Mouse (Mus musculus): ENCODE measurements around the gene Cacna1d. TPM values are rescaled to one million over a fixed set of nuclear protein-coding genes. Genes with fewer than 3 reads are reported as not detected.
A peak's percentile ranks its signal among the peaks of the same experiment; 100 is the strongest.

Gene Cacna1d
- polyA plus RNA-seq, 1 experiment from 2014 or later = 3.0 TPM

- WGBS = 59% methylated on average over 7 of the region's 7 CpGs
- Histone ChIP-seq H3K4me2 (ENCODE audit: low read length) (no peak overlapping the region), H3K27me3 (ENCODE audit: insufficient read depth, low read length) (no peaks in the 10 kb centered on the region), H3K9ac (ENCODE audit: low read depth, low read length) (no peak overlapping the region), H3K9me3 (replicated peaks; ENCODE audit: low read length) (no peaks in the 10 kb centered on the region), H3K4me3 (replicated peaks; ENCODE audit: low read depth, low read length) (no peak overlapping the region), H3K27ac (no peak overlapping the region), H3K36me3 (ENCODE audit: insufficient read depth, low read length) (no peaks in the 10 kb centered on the region), H3K4me1 (replicated peaks; ENCODE audit: insufficient read depth, low read length) (no peaks in the 10 kb centered on the region)
- peak; percentile 30 for DNase-seq (ENCODE audit: low spot score)
- no peak for ATAC-seq (replicated peaks; ENCODE audit: low FRiP score, low read depth)
- no peak for TF ChIP-seq CTCF (IDR thresholded peaks at IDR 0.05; ENCODE audit: low read depth)
Observed at GRCm38 (mm10) chr14:30075268-30075887, 415.9 kb downstream of the Cacna1d start.

- no peak overlapping the region for H3K4me2 ChIP-seq (ENCODE audit: low read length)
Observed at GRCm38 (mm10) chr14:30068566-30068965, 422.7 kb downstream of the Cacna1d start.

GRCm38 (mm10) chr14:30066752-30067151, 424.5 kb downstream of the Cacna1d start:
- no peaks in the 10 kb centered on the region for H3K36me3 ChIP-seq (ENCODE audit: insufficient read depth, low read length)
- H3K4me1 ChIP-seq (replicated peaks; ENCODE audit: insufficient read depth, low read length) = no peaks in the 10 kb centered on the region
- DNase-seq (ENCODE audit: low spot score) = no peak
- ATAC-seq (replicated peaks; ENCODE audit: low FRiP score, low read depth) = no peak
- H3K4me2 ChIP-seq (ENCODE audit: low read length) = no peak overlapping the region
- H3K9ac ChIP-seq (ENCODE audit: low read depth, low read length) = no peak overlapping the region
- no peaks in the 10 kb centered on the region for H3K9me3 ChIP-seq (replicated peaks; ENCODE audit: low read length)
- no peak overlapping the region for H3K4me3 ChIP-seq (replicated peaks; ENCODE audit: low read depth, low read length)
- no peak overlapping the region for H3K27ac ChIP-seq
- no peak for TF ChIP-seq CTCF (IDR thresholded peaks at IDR 0.05; ENCODE audit: low read depth)
- H3K27me3 ChIP-seq (ENCODE audit: insufficient read depth, low read length) = no peaks in the 10 kb centered on the region
- 75% methylated on average over 12 of the region's 12 CpGs for WGBS

More at GRCm38 (mm10) chr14:30068566-30068965, 422.7 kb downstream of the Cacna1d start:
- Histone ChIP-seq H3K9me3 (replicated peaks; ENCODE audit: low read length) (no peaks in the 10 kb centered on the region), H3K9ac (ENCODE audit: low read depth, low read length) (no peak overlapping the region), H3K4me3 (replicated peaks; ENCODE audit: low read depth, low read length) (no peak overlapping the region), H3K36me3 (ENCODE audit: insufficient read depth, low read length) (no peaks in the 10 kb centered on the region), H3K27me3 (ENCODE audit: insufficient read depth, low read length) (no peaks in the 10 kb centered on the region), H3K27ac (no peak overlapping the region), H3K4me1 (replicated peaks; ENCODE audit: insufficient read depth, low read length) (no peaks in the 10 kb centered on the region)
- TF ChIP-seq CTCF (IDR thresholded peaks at IDR 0.05; ENCODE audit: low read depth) = no peak
- DNase-seq (ENCODE audit: low spot score) (no peak), ATAC-seq (replicated peaks; ENCODE audit: low FRiP score, low read depth) (no peak)
- 69% methylated on average over 3 of the region's 3 CpGs for WGBS

GRCm38 (mm10) chr14:30064864-30065263, 426.4 kb downstream of the Cacna1d start:
- TF ChIP-seq CTCF (IDR thresholded peaks at IDR 0.05; ENCODE audit: low read depth) = no peak
- WGBS = 92% methylated on average over 2 of the region's 2 CpGs
- ATAC-seq (replicated peaks; ENCODE audit: low FRiP score, low read depth) (no peak), DNase-seq (ENCODE audit: low spot score) (no peak)
- Histone ChIP-seq H3K27me3 (ENCODE audit: insufficient read depth, low read length) (no peaks in the 10 kb centered on the region), H3K36me3 (ENCODE audit: insufficient read depth, low read length) (no peaks in the 10 kb centered on the region), H3K4me2 (ENCODE audit: low read length) (no peak overlapping the region), H3K9ac (ENCODE audit: low read depth, low read length) (no peak overlapping the region), H3K27ac (no peak overlapping the region), H3K4me1 (replicated peaks; ENCODE audit: insufficient read depth, low read length) (no peaks in the 10 kb centered on the region), H3K4me3 (replicated peaks; ENCODE audit: low read depth, low read length) (no peak overlapping the region), H3K9me3 (replicated peaks; ENCODE audit: low read length) (no peaks in the 10 kb centered on the region)

GRCm38 (mm10) chr14:30056031-30056766, 435.1 kb downstream of the Cacna1d start:
- DNase-seq (ENCODE audit: low spot score) = no peak
- H3K27me3 ChIP-seq (ENCODE audit: insufficient read depth, low read length) = no peaks in the 10 kb centered on the region
- no peak overlapping the region for H3K4me3 ChIP-seq (replicated peaks; ENCODE audit: low read depth, low read length)
- 51% methylated on average over 13 of the region's 13 CpGs for WGBS
- H3K4me2 ChIP-seq (ENCODE audit: low read length) = no peak overlapping the region
- no peaks in the 10 kb centered on the region for H3K36me3 ChIP-seq (ENCODE audit: insufficient read depth, low read length)
- no peaks in the 10 kb centered on the region for H3K9me3 ChIP-seq (replicated peaks; ENCODE audit: low read length)
- no peak overlapping the region for H3K9ac ChIP-seq (ENCODE audit: low read depth, low read length)
- TF ChIP-seq CTCF (IDR thresholded peaks at IDR 0.05; ENCODE audit: low read depth) = no peak
- no peak overlapping the region for H3K27ac ChIP-seq
- ATAC-seq (replicated peaks; ENCODE audit: low FRiP score, low read depth) = 0 out of 2 replicates have a peak, but pooled peaks have one; percentile 33
- H3K4me1 ChIP-seq (replicated peaks; ENCODE audit: insufficient read depth, low read length) = no peaks in the 10 kb centered on the region

- no peak overlapping the region for H3K9ac ChIP-seq (ENCODE audit: low read depth, low read length)
- H3K4me3 ChIP-seq (replicated peaks; ENCODE audit: low read depth, low read length) = no peak overlapping the region
- no peaks in the 10 kb centered on the region for H3K27me3 ChIP-seq (ENCODE audit: insufficient read depth, low read length)
- DNase-seq (ENCODE audit: low spot score) (no peak), ATAC-seq (replicated peaks; ENCODE audit: low FRiP score, low read depth) (no peak)
- no peaks in the 10 kb centered on the region for H3K36me3 ChIP-seq (ENCODE audit: insufficient read depth, low read length)
- TF ChIP-seq CTCF (IDR thresholded peaks at IDR 0.05; ENCODE audit: low read depth) = no peak
- H3K9me3 ChIP-seq (replicated peaks; ENCODE audit: low read length) = no peaks in the 10 kb centered on the region
- no peak overlapping the region for H3K4me2 ChIP-seq (ENCODE audit: low read length)
- H3K27ac ChIP-seq = no peak overlapping the region
- H3K4me1 ChIP-seq (replicated peaks; ENCODE audit: insufficient read depth, low read length) = no peaks in the 10 kb centered on the region
- WGBS = 60% methylated on average over 7 of the region's 7 CpGs
Observed at GRCm38 (mm10) chr14:30054922-30055321, 436.3 kb downstream of the Cacna1d start.

All from kidney, postnatal 0 days (tissue).